ENCODE assay signal across 10 mouse cellular contexts in genomic region chr5:134541640-134542039, GRCm38 (mm10). TPM values are rescaled to one million over a fixed set of nuclear protein-coding genes. Genes with fewer than 3 reads are reported as not detected.
A peak's percentile ranks its signal among the peaks of the same experiment; 100 is the strongest.
DNase-seq lines count a peak whose midpoint lies in the region; ATAC-seq lines count a peak whose summit lies in the region.
"Had no signal": no experiment of that assay in that cellular context is flagged by ENCODE, and none has a peak within 500 bp of the region (broad histone marks: within the 10 kb centered on the region; RNA-seq: fewer than 3 reads in every experiment).

No protein-coding gene starts in this region.

- DNase-seq in neural tube, embryonic 11.5 days (ENCODE audit: low spot score): no peak
- no peak for DNase-seq in neural tube, embryonic 10.5 days (ENCODE audit: extremely low spot score, low spot score)
- peak; percentile 91 for DNase-seq in kidney, postnatal 14 days
- peak; percentile 64 for DNase-seq in testis, postnatal 10 days (ENCODE audit: low spot score)
- DNase-seq in spleen, postnatal 10 days (ENCODE audit: low spot score in 2 of 2): no peak
- no peak for DNase-seq in cerebellum, adult 18-20 months

- no peaks in the 10 kb centered on the region for H3K27me3 ChIP-seq in neural tube, embryonic 11.5 days (ENCODE audit: control insufficient read depth, insufficient read depth, low read length)
- H3K27me3 ChIP-seq in heart, embryonic 12.5 days (replicated peaks): no peaks in the 10 kb centered on the region

- WGBS in neural tube, embryonic 11.5 days: 35% methylated on average over 7 of the region's 7 CpGs
- 36% methylated on average over 7 of the region's 7 CpGs for WGBS in heart, embryonic 12.5 days

- no peak overlapping the region for H3K4me3 ChIP-seq in neural tube, embryonic 11.5 days (ENCODE audit: low read depth, low read length)
- H3K4me3 ChIP-seq in heart, embryonic 12.5 days: no peak overlapping the region

- H3K4me2 ChIP-seq in neural tube, embryonic 11.5 days (ENCODE audit: low read depth): no peak overlapping the region
- 0 out of 2 replicates have a peak overlapping the region, but pooled peaks have one; percentile 16 for H3K4me2 ChIP-seq in heart, embryonic 12.5 days

- 0 out of 2 replicates have a peak overlapping the region, but pooled peaks have one; percentile 14 for H3K27ac ChIP-seq in neural tube, embryonic 11.5 days (ENCODE audit: low read depth, low read length)
- peak overlapping the region; percentile 47 for H3K27ac ChIP-seq in heart, embryonic 12.5 days (ENCODE audit: poor library complexity, severe bottlenecking)

- peaks cover 17% of the 10 kb centered on the region for H3K4me1 ChIP-seq in neural tube, embryonic 11.5 days (ENCODE audit: control insufficient read depth, insufficient read depth, low read length)
- H3K4me1 ChIP-seq in heart, embryonic 12.5 days (replicated peaks): peaks cover 29% of the 10 kb centered on the region

- no peak for ATAC-seq in neural tube, embryonic 11.5 days (ENCODE audit: insufficient read depth, low FRiP score, low TSS enrichment)
- ATAC-seq in heart, embryonic 12.5 days (ENCODE audit: insufficient number of reproducible peaks, low FRiP score): no peak
- ATAC-seq in inflammation-experienced regulatory T-cells, adult 6 months: no peak

- H3K9ac ChIP-seq in neural tube, embryonic 11.5 days (ENCODE audit: low read length): no peak overlapping the region
- 0 out of 2 replicates have a peak overlapping the region, but pooled peaks have one; percentile 16 for H3K9ac ChIP-seq in heart, embryonic 12.5 days

- no peaks in the 10 kb centered on the region for H3K9me3 ChIP-seq in neural tube, embryonic 11.5 days (ENCODE audit: control insufficient read depth, low read length)
- no peaks in the 10 kb centered on the region for H3K9me3 ChIP-seq in heart, embryonic 12.5 days (replicated peaks)
- H3K9me3 ChIP-seq: G1E had no signal

- H3K36me3 ChIP-seq in neural tube, embryonic 11.5 days (ENCODE audit: control insufficient read depth, insufficient read depth, low read length): no peaks in the 10 kb centered on the region; the same call in 1 of the 2 replicates
- peaks cover 17% of the 10 kb centered on the region for H3K36me3 ChIP-seq in heart, embryonic 12.5 days
- H3K36me3 ChIP-seq: G1E had no signal

RNA-seq across cellular contexts. Expression of gene Clip2, which starts 10.6 kb away (rescaled TPM):
- 7.6 and 8.1 TPM in 2 replicates for polyA plus RNA-seq in neural tube, embryonic 11.5 days (2014; fragmentation: Nextera tagmentation; extraction: Ambion mirVana)
- 2.5 and 2.7 TPM in 2 replicates for polyA plus RNA-seq in heart, embryonic 12.5 days (2016; fragmentation: Nextera tagmentation; extraction: Ambion mirVana)
- polyA plus RNA-seq in inflammation-experienced regulatory T-cells, adult 6 months (2017; shearing (Covaris generic)): under 1 TPM; 0.55 to 0.88 (median 0.74) TPM

RNA-seq across cellular contexts. Expression of gene Syna, which starts 18.3 kb away (rescaled TPM):
- not detected in 2 replicates for polyA plus RNA-seq in neural tube, embryonic 11.5 days (2014; fragmentation: Nextera tagmentation; extraction: Ambion mirVana)
- not detected in 2 replicates for polyA plus RNA-seq in heart, embryonic 12.5 days (2016; fragmentation: Nextera tagmentation; extraction: Ambion mirVana)
- polyA plus RNA-seq in inflammation-experienced regulatory T-cells, adult 6 months (2017; shearing (Covaris generic)): 1 to 10 TPM in 1 of 3 experiments, under 1 TPM in 1, not detected in 1; 0.28 to 1.1 TPM
- polyA plus RNA-seq: embryonic facial prominence, embryonic 11.5 days; G1E had no signal

RNA-seq across cellular contexts. Expression of gene Rfc2, which starts 39.5 kb away (rescaled TPM):
- polyA plus RNA-seq in neural tube, embryonic 11.5 days (2014; fragmentation: Nextera tagmentation; extraction: Ambion mirVana): 309 and 324 TPM in 2 replicates
- 199 TPM in 2 replicates for polyA plus RNA-seq in heart, embryonic 12.5 days (2016; fragmentation: Nextera tagmentation; extraction: Ambion mirVana)
- 100 to 1,000 TPM; 140 to 223 (median 144) TPM for polyA plus RNA-seq in inflammation-experienced regulatory T-cells, adult 6 months (2017; shearing (Covaris generic))

Comparison
In these comparisons a context has a peak if more than half of its experiments do, and no peak if none do; other contexts are left out.
1. DNase-seq: peak in kidney, postnatal 14 days (single experiment) and testis, postnatal 10 days (single experiment); none in neural tube, embryonic 11.5 days (single experiment), neural tube, embryonic 10.5 days (single experiment), spleen, postnatal 10 days (0 of 2) and cerebellum, adult 18-20 months (0 of 2).